7 mouse cellular contexts compared by ENCODE assay signal in the genomic region with DNA sequence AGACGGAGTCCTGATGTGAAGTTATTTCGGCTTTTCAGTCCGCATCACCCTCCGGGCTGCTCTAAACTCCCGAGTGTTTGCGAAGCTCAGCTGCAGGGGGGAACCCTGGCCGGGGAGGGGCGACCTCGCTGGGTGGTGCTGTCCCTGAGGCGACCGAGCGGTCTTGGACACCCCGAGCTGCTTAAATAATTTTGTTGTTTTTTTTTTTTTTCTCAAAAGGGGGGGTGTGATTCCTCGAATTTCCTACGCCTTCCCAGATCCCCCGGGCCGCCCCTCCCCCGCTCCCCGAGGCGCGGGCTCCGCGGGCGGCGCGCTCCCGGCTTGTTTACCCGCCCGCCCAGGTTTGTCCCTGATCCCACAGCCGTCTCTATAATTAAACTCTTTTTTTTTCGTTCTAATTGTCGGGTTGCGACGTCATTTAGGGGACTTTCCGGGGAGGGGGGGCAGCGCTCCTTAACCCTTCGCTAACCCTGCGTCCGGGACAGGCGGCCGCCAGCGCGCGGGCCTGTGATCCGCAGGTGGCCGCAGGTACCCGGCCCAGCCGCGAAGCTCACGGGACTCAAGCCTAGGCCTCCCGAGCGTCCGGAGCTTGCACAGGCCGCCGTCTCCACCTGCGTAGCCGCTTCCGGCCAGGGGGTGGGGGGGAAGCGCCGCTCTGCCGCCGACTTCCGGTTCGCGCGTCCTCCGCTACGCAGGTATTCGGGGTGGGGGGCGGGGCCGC. TPM values are rescaled to one million over a fixed set of nuclear protein-coding genes. Genes with fewer than 3 reads are reported as not detected.
DNase-seq lines count a peak whose midpoint lies in the region; ATAC-seq lines count a peak whose summit lies in the region.

No protein-coding gene starts in this region.

- peak; percentile 86 for ATAC-seq in hindbrain, embryonic 14.5 days (ENCODE audit: low FRiP score)
- peak; percentile 20; the same call in 1 of the 2 replicates for ATAC-seq in megakaryocyte-erythroid progenitor cell, adult 5-6 weeks (replicated peaks; ENCODE audit: low FRiP score, low TSS enrichment, poor library complexity, severe bottlenecking)

- peak overlapping the region; percentile 90 for H3K27ac ChIP-seq in hindbrain, embryonic 14.5 days

- peak; percentile 82 for DNase-seq in R1 (ENCODE audit: low read depth, low spot score)
- peak; percentile 91 for DNase-seq in cerebellum, postnatal 14 days
- DNase-seq in frontal cortex, postnatal 36 days (ENCODE audit: low spot score in 2 of 2) = peak; percentile 69 to 77
- peak; percentile 79 for DNase-seq in hindbrain, embryonic 14.5 days (ENCODE audit: low spot score)
- DNase-seq in left cerebral cortex, postnatal 25 days (ENCODE audit: low spot score in 2 of 2) = peak; percentile 77 to 80
- peak; percentile 61 to 62 for DNase-seq in right cerebral cortex, postnatal 36 days (ENCODE audit: low spot score in 2 of 2)

- intact Hi-C loops in left cerebral cortex, postnatal 25 days (cut with DNase I) = loop anchor here (2.0 kb wide), 1 partner anchor 17 kb away; no protein-coding TSS in a partner anchor

- no peaks in the 10 kb centered on the region for H3K9me3 ChIP-seq in hindbrain, embryonic 14.5 days (ENCODE audit: control insufficient read depth, low read length)

- H3K27me3 ChIP-seq in hindbrain, embryonic 14.5 days (ENCODE audit: control insufficient read depth, insufficient read depth, low read length) = peaks cover 28% of the 10 kb centered on the region

- peak overlapping the region; percentile 89 for H3K4me2 ChIP-seq in hindbrain, embryonic 14.5 days (replicated peaks)

- peaks cover 16% of the 10 kb centered on the region; the same call in 1 of the 2 replicates for H3K4me1 ChIP-seq in hindbrain, embryonic 14.5 days (replicated peaks; ENCODE audit: control insufficient read depth, insufficient read depth, low read length)

- H3K4me3 ChIP-seq in hindbrain, embryonic 14.5 days (replicated peaks; ENCODE audit: low read length) = peak overlapping the region; percentile 66

- peak overlapping the region; percentile 80 for H3K9ac ChIP-seq in hindbrain, embryonic 14.5 days

- under 1% methylated on average over 63 of the region's 71 CpGs for WGBS in hindbrain, embryonic 14.5 days

- H3K36me3 ChIP-seq in hindbrain, embryonic 14.5 days (replicated peaks; ENCODE audit: control insufficient read depth, insufficient read depth) = peaks cover 9% of the 10 kb centered on the region; the same call in 1 of the 2 replicates

RNA-seq across cellular contexts. Expression of gene Zfp36l1, which starts 2.5 kb away (rescaled TPM):
- 47.7 and 48.8 TPM in 2 replicates for polyA plus RNA-seq in hindbrain, embryonic 14.5 days (2014; fragmentation: Nextera tagmentation; extraction: Ambion mirVana)
- 10 to 100 TPM; 35.3 to 42.8 TPM for total RNA-seq in left cerebral cortex, postnatal 25 days (2021)
- 76.1 and 121 TPM in 2 replicates for total RNA-seq in megakaryocyte-erythroid progenitor cell, adult 5-6 weeks (2014; fragmentation: Nextera tagmentation)
- 12.4 and 18.5 TPM in 2 replicates for total RNA-seq in megakaryocyte-erythroid progenitor cell, adult 5-6 weeks (2017)

Comparison
In these comparisons a context has a peak if more than half of its experiments do, and no peak if none do; other contexts are left out.
1. Peak in every context shown above with its lines: DNase-seq, ATAC-seq, H3K4me3 ChIP-seq and H3K27ac ChIP-seq.